ENCODE assay signal across 12 mouse cellular contexts in the genomic region with DNA sequence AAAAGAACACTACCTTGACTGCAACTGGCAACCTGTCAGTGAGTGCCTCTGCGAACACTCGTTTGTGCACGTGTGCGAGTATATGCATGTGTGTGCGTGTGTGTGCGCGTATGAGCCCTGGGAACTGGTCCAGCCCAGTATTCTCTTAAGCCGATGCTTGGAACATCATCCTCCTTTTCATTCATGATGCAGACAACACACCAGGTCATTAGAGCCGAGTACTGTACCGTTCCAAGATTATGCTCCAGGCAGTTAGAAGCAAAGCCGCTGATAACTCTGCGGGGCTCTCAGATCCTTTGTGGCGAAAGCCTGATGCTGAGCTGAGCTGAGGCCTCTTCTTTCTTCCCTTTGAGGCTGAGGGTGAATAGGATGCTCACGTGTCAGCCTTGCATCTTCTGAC.
"Had no signal": no experiment of that assay in that cellular context is flagged by ENCODE, and none has a peak within 500 bp of the region (broad histone marks: within the 10 kb centered on the region; RNA-seq: fewer than 3 reads in every experiment).

No protein-coding gene starts in this region.

- H3K27ac ChIP-seq: left cerebral cortex, adult 2 months; limb, embryonic 10.5 days; liver, embryonic 15.5 days had no signal

- H3K4me3 ChIP-seq: left cerebral cortex, adult 2 months; limb, embryonic 10.5 days; liver, embryonic 15.5 days had no signal

- H3K4me2 ChIP-seq: liver, embryonic 11.5 days had no signal

- H3K36me3 ChIP-seq: limb, embryonic 10.5 days; liver, embryonic 15.5 days had no signal

- H3K27me3 ChIP-seq: liver, embryonic 15.5 days had no signal

- H3K4me1 ChIP-seq: limb, embryonic 10.5 days had no signal

- H3K9ac ChIP-seq: liver, embryonic 15.5 days had no signal

- ATAC-seq: intestine, postnatal 0 days; lung, postnatal 0 days had no signal

- H3K9me3 ChIP-seq: limb, embryonic 10.5 days; liver, embryonic 15.5 days had no signal

- DNase-seq: kidney, adult 8-10 months; kidney, postnatal 25 days; lung, adult 2 months; lung, postnatal 36 days; thymus, adult 18-20 months; thymus, postnatal 14 days had no signal
